In the genomic region with DNA sequence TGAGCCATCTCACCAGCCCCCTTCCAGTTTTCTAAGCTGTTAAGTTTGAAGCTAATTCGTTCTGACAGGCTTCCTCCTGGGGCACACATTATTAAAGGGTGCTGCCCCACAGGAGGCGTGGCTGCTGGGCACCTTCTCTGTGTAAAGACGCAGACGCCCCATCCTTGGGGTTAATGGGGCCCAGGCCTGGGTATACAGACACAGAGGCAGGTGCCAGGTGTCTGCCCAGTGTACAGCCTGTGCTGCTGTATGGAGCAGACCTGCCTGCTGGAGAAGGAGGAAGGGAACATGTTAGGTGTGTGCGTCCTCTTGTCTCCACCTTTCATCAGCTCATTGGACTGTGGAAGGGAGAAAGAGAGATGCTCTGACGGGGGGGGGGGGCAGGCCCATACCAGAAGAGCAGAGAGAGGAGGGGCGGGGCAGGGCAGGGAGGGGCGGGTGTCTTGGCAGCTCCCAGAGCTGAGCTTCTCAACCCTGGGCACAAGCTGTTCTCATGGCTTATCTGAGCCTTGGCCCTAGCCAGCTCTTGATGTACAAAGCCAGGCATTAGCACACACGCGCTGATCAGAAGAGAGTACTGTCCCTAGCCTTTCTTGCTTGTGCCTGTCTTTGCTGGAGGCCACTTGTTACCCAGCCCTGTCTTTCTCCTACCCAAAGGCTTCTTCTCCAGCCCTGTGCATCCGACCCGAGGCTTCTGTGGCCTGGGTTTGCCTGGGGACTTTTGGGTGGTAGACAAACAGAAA, we compare ENCODE assay signal across 10 mouse cellular contexts. TPM values are rescaled to one million over a fixed set of nuclear protein-coding genes. Genes with fewer than 3 reads are reported as not detected.
DNase-seq lines count a peak whose midpoint lies in the region; ATAC-seq and TF ChIP-seq lines count a peak whose summit lies in the region.
"Had no signal": no experiment of that assay in that cellular context is flagged by ENCODE, and none has a peak within 500 bp of the region (broad histone marks: within the 10 kb centered on the region; RNA-seq: fewer than 3 reads in every experiment).

No protein-coding gene starts in this region.

- no peak overlapping the region for H3K9ac ChIP-seq in midbrain, postnatal 0 days (replicated peaks; ENCODE audit: low read length, poor library complexity, severe bottlenecking)
- H3K9ac ChIP-seq in midbrain, embryonic 15.5 days = no peak overlapping the region
- H3K9ac ChIP-seq: midbrain, embryonic 12.5 days had no signal

- H3K4me3 ChIP-seq in midbrain, postnatal 0 days (ENCODE audit: low read depth, low read length) = no peak overlapping the region
- no peak overlapping the region for H3K4me3 ChIP-seq in midbrain, embryonic 15.5 days
- H3K4me3 ChIP-seq: midbrain, embryonic 12.5 days had no signal

- 58% methylated on average over 10 of the region's 12 CpGs for WGBS in midbrain, postnatal 0 days
- 72% methylated on average over 11 of the region's 12 CpGs for WGBS in midbrain, embryonic 15.5 days

- TF ChIP-seq CTCF in midbrain, postnatal 0 days (IDR thresholded peaks at IDR 0.05) = no peak

- H3K27me3 ChIP-seq in midbrain, postnatal 0 days (ENCODE audit: insufficient read depth, low read length) = no peaks in the 10 kb centered on the region
- H3K27me3 ChIP-seq in midbrain, embryonic 15.5 days (replicated peaks) = no peaks in the 10 kb centered on the region
- H3K27me3 ChIP-seq: midbrain, embryonic 12.5 days had no signal

- ATAC-seq in cerebellum, adult (ENCODE audit: insufficient number of reproducible peaks, low FRiP score, low TSS enrichment) = 0 out of 2 replicates have a peak, but pooled peaks have one; percentile 46
- ATAC-seq in midbrain, postnatal 0 days (ENCODE audit: low FRiP score) = 0 out of 2 replicates have a peak, but pooled peaks have one; percentile 23
- no peak for ATAC-seq in midbrain, embryonic 15.5 days (replicated peaks)

- no peak overlapping the region for H3K4me2 ChIP-seq in midbrain, postnatal 0 days (ENCODE audit: low read depth, low read length, poor library complexity, severe bottlenecking)
- H3K4me2 ChIP-seq in midbrain, embryonic 15.5 days = no peak overlapping the region
- H3K4me2 ChIP-seq: midbrain, embryonic 12.5 days had no signal

- intact Hi-C loops in heart, postnatal 36 days (cut with DNase I) = no loop called here

- no peaks in the 10 kb centered on the region for H3K4me1 ChIP-seq in midbrain, postnatal 0 days (ENCODE audit: insufficient read depth, low read length)
- no peaks in the 10 kb centered on the region for H3K4me1 ChIP-seq in midbrain, embryonic 15.5 days
- H3K4me1 ChIP-seq: midbrain, embryonic 12.5 days had no signal

- no peak for DNase-seq in cerebellum, postnatal 4 days (ENCODE audit: low spot score in 2 of 2)
- DNase-seq in midbrain, postnatal 0 days (ENCODE audit: low spot score) = no peak
- peak; percentile 16 to 35 for DNase-seq in heart, postnatal 36 days
- DNase-seq in testis, postnatal 14 days (ENCODE audit: low spot score) = peak; percentile 81
- DNase-seq in kidney, postnatal 10 days = no peak
- DNase-seq in embryo, embryonic 11 days = no peak
- DNase-seq: gastrocnemius, postnatal 25 days had no signal

- H3K9me3 ChIP-seq in midbrain, postnatal 0 days (ENCODE audit: low read length) = no peaks in the 10 kb centered on the region
- no peaks in the 10 kb centered on the region for H3K9me3 ChIP-seq in midbrain, embryonic 15.5 days
- H3K9me3 ChIP-seq: midbrain, embryonic 12.5 days had no signal

- H3K36me3 ChIP-seq in midbrain, postnatal 0 days (ENCODE audit: insufficient read depth, low read length) = no peaks in the 10 kb centered on the region
- no peaks in the 10 kb centered on the region for H3K36me3 ChIP-seq in midbrain, embryonic 15.5 days (replicated peaks)
- H3K36me3 ChIP-seq: midbrain, embryonic 12.5 days had no signal

- H3K27ac ChIP-seq in midbrain, postnatal 0 days (ENCODE audit: low read depth, low read length) = no peak overlapping the region
- no peak overlapping the region for H3K27ac ChIP-seq in midbrain, embryonic 15.5 days
- H3K27ac ChIP-seq: midbrain, embryonic 12.5 days had no signal

RNA-seq across cellular contexts. Expression of gene Klhdc4, which starts 32.6 kb away (rescaled TPM):
- 30.7 and 44.8 TPM in 2 replicates for total RNA-seq in midbrain, postnatal 0 days (2014; rRNA removed)
- polyA plus RNA-seq in midbrain, postnatal 0 days (2015; fragmentation: Nextera tagmentation; extraction: Ambion mirVana) = 38.3 and 41.0 TPM in 2 replicates
- polyA plus RNA-seq in midbrain, embryonic 15.5 days (2015; fragmentation: Nextera tagmentation; extraction: Ambion mirVana) = 49.6 and 52.3 TPM in 2 replicates
- total RNA-seq in heart, postnatal 36 days (2021) = 10 to 100 TPM; 12.2 to 12.3 TPM

RNA-seq across cellular contexts. Expression of gene Slc7a5, which starts 45.5 kb away (rescaled TPM):
- 111 and 115 TPM in 2 replicates for total RNA-seq in midbrain, postnatal 0 days (2014; rRNA removed)
- 64.5 and 65.2 TPM in 2 replicates for polyA plus RNA-seq in midbrain, postnatal 0 days (2015; fragmentation: Nextera tagmentation; extraction: Ambion mirVana)
- polyA plus RNA-seq in midbrain, embryonic 15.5 days (2015; fragmentation: Nextera tagmentation; extraction: Ambion mirVana) = 55.5 and 58.3 TPM in 2 replicates
- total RNA-seq in heart, postnatal 36 days (2021) = 1 to 10 TPM; 3.1 to 3.6 TPM

Comparison
In these comparisons a context has a peak if more than half of its experiments do, and no peak if none do; other contexts are left out.
1. DNase-seq: peak in heart, postnatal 36 days (2 of 2) and testis, postnatal 14 days (single experiment); none in cerebellum, postnatal 4 days (0 of 2), midbrain, postnatal 0 days (single experiment), kidney, postnatal 10 days (single experiment) and embryo, embryonic 11 days (single experiment).
2. RNA of gene Slc7a5, which starts 45.5 kb away (total RNA-seq): 111 to 115 TPM in midbrain, postnatal 0 days; 3.1 to 3.6 TPM in heart, postnatal 36 days; every median in the first group is over 10 times any median in the second.